Mouse (Mus musculus) MEL-GATA-1-ER (cell line): ENCODE measurements at regions not wholly inside any gene's neighbourhood (a gene's known extent, or its start where the extent isn't known, plus 50 kb on each side); places are given as distances from the start of the nearest gene placed in this dataset.
A peak's percentile ranks its signal among the peaks of the same experiment; 100 is the strongest.

ENCODE experiments used
- DNase-seq: peaks from one replicate; pipeline ENCODE4 v3.0.0-alpha.2; 2012; ENCODE audit warnings: low read depth; ENCODE audit errors: extremely low read depth

GRCm38 (mm10) chr12:58901931-58902330 is 109.9 kb downstream of the Sec23a start:
- peak; percentile 28 for DNase-seq

GRCm38 (mm10) chr12:58875808-58876207 is 136.0 kb downstream of the Sec23a start:
- no peak for DNase-seq

DNA sequence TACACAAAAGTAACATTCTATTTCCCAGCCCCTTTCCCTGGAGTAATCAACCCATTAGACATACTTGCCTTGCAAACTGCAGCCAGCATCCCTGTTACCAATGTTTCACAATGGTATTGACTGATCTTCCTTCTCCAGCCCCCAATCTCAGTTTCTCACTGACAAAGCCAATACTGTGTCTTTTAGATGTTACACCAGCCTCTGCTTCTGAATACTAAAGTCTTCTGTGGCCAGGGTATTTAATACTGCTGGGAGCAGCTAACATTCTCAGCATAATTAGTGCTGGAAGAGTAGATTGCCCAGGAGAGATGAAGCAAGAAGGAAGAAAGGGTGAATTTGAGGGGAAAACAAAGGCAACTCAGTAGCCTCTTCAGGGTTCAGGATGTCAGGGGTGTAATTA is 139.4 kb downstream of the Sec23a start:
- DNase-seq = no peak

DNA sequence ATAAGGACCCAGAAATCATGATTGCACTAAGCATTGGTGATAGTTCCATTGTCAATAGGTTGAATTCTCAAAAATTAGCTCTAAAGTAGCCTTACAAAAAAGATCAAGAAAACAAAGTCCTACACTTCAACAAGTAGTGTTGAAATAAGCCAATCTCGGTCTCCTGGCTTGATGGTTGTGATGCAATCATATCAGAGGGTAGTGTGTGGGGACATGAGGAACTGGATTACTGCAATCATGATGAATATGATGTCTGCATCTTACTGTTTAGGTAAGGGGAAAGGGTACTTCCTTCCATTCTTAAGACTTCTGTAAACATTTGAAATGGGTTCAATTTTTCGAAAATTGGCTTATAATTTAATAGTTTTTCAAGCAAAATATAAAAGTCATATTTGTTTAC is 155.3 kb downstream of the Sec23a start:
- no peak for DNase-seq

DNA sequence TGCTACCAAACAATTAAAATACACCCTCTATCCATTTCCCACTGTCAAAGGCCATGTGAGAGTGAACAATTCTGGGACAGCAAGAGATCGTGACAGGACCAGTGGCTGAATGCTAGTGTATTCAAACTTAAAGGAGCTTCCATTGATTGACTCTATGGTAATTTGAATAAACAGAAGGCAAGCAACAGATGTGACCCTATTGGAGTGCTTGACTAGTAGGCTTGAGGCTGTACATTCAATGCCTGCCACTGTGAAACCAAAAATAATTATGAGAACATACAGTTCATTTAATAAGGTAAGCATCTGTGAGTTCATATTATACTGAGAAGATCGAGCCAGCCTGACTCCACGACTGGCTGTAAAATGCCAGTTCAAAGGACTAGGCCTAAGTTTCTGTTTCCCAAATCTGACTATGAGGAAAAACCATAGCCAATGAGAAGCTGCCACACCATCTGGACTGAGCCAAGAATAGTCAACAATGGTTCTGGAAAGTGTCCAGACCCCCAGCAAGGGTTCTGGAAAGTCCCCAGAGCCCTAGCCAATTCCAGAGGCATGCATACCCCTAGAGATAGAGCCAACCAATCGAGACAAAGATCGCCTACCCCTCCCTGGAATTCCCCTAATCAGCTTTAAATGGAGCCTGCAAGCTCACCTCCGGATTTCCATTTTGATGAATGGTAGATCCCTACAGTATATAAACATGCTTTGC is 160.0 kb downstream of the Sec23a start:
- DNase-seq = no peak

- no peak for DNase-seq
These were observed 182.2 kb downstream of the Sec23a start for GRCm38 (mm10) chr12:58829656-58830055.

DNA sequence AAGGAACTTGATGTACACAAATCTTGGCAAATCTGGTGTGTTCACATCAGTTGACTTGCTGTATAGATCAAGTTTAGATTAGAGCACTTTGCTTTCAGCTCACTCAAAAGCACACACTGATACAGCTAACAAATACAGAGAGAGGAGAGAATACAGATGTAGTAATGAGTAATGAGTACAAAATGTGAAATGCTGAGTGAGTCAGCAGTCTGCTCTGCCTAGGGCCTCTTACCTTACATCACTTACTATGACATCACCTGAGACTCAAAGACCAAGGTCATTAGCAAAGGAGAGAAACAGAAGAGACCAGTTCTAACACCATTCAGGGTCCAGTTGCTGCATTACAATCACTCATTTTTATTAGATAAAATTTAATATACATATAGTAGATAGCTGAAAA is 184.0 kb downstream of the Sec23a start:
- no peak for DNase-seq

DNA sequence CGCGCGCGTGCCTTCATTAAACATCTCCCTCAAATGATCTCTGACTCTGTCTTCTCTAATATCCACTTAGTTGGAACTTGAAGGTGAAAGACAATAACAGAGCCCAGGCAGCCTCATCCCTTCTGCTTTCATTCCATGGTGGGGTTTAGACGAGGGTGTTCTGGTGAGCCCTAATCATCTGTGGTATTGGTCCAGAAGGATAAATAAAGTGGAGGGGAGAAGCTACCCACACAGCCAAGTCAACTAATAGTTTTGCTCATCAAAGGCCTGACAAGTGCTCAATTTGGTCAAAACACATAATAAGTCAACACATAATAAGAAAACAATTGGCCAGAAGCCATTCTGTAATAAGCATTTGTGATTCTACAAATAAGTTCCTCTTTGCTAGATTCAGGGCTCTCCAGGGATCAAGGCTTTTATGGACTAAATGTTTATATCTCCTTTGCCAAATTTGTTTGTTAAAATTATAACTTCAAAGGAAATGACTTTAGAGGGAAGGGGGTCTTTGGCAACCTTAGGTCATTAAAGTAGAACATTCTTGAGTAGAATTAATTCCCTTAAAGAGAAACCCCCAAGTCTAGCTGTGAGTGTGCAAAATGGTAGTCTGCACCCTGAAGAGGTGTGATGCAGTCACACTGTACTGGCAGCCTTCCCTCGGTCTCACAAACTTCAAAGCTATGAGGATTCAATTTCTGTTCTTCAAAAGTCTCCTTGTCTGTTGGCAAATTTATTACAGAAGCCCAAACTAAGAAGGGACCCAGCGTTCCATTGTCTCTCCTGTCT is 186.5 kb downstream of the Sec23a start:
- no peak for DNase-seq

DNA sequence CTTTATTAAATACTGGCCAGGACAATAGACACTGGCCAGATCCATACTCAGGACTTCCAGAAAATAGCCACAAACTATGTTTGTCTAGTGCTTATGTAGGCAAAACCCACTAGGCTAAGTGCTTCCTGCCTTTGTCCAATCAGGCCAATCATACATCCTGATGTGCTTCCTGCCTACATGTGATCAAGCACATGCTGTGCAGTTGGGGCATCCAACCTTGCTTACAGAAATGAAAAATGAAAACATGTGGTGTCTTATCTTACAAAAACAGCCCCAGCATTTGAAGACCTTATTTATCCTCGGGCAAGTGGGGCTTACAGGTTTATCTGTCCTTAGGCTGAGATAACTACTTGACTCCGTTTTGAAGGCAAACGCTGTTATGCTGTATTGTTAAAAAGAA is 188.8 kb downstream of the Sec23a start:
- DNase-seq = peak; percentile 14

GRCm38 (mm10) chr12:58804068-58804467 is 207.7 kb downstream of the Sec23a start:
- DNase-seq = no peak

DNA sequence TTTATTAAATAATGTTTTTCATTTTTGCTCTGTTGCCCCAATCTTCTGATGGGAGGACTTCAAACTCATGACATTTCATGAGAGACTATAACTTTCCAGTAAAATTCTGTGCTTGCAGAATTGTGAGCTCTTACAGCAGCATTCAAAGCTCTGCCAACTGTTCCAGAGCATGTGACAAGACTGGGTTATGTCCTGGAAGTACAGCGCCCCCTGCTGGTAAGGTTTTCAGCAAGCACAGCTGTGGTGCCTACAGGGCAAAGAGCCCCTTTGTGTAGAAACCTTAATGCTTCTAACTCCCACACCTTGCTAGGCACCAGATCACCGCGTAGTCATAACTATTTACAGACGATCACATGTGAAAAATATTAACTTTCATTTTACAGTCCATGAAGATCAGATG is 209.4 kb downstream of the Sec23a start:
- peak; percentile 55 for DNase-seq
